Mouse (Mus musculus): ENCODE data around the gene Itgae.

The Itgae gene

GRCm38 (mm10) chr11:73148209-73148608, 57.8 kb downstream of the Itgae start:
- DNase-seq (ENCODE audit: low spot score): no peak

GRCm38 (mm10) chr11:73155071-73155470, 64.7 kb downstream of the Itgae start:
- DNase-seq (ENCODE audit: low spot score): no peak

DNA sequence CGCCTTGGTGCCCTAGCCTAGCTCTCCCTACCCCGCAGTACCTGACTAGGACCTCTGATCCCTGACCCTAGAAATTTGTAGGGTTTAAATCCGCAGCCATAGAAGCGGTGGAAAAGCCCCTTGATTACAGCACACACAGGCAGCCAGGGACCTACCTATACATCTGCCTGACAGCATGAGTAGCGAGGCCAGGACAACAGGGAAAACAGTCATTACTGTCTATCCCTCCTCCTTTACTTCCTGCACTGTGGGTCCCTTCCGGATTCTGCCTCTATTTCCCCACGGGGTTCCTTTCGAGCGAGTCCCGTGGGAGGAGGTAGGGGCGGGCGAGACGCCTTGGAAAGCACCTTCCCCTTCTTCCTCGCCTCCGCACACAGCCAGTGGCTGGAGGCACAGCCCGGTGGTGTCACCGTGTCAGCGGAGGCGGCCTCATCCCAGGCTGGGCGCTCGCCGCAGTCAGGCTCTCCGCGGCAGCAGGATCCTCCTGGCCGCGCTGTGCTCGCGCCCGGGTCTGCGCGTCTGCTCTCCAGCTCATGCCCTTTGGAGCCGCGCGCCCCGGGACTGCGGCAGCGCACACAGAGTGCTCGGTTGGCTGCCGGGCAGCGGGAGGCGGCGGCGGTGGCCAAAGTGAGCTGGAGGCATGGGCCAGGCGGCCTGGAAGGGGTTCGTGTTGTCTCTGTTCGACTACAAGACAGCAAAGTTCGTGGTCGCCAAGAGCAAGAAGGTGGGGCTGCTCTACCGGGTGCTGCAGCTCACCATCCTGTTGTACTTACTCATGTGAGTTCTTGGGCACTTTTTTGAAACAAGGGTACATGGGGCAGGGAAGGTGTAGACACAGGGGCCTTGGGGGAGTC, 69.8 kb downstream of the Itgae start, which contains the start of gene P2rx5:
P2rx5 (plus strand) TSS at position 465 of the 854 bp plus-strand sequence.
- DNase-seq (ENCODE audit: low spot score): peak; percentile 53

DNA sequence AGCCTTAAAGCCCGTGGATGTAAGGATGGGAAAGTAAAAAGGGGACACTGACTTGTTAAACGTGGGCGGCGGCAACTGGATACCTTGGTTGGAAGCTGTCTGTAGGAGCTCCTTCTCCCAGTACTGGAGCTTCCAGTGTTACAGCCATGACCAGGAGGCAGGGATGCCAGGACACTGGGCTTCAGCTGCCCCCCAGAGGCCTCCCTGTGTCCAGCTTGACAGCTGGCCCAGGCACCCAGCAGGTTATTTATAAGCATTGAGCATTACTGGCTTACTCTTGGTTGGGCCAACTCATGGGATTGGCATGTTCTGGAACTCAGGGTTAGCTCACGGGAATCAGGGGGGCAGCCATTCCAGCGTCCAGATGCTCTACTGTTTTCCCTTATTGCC, 70.4 kb downstream of the Itgae start:
- DNase-seq (ENCODE audit: low spot score): no peak

DNA sequence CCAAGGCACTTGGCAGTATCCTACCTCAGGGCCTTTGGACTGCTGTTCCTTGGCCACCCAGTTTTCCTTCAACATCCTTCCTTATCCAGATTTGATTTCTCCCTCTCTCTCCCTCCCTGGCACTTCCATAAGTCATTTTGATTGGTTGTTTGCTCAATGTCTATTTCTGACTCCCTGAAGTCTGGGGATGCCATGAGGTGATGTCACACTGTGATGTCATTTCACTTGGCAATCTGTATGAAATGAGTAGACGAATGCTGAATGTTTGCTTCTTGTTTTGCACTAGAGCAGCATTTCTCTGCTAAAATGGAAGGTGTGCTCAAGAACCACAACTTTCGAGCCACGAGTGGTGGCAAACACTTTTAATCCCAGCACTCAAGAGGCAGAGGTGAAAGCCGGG, 71.2 kb downstream of the Itgae start:
- DNase-seq (ENCODE audit: low spot score): no peak

DNA sequence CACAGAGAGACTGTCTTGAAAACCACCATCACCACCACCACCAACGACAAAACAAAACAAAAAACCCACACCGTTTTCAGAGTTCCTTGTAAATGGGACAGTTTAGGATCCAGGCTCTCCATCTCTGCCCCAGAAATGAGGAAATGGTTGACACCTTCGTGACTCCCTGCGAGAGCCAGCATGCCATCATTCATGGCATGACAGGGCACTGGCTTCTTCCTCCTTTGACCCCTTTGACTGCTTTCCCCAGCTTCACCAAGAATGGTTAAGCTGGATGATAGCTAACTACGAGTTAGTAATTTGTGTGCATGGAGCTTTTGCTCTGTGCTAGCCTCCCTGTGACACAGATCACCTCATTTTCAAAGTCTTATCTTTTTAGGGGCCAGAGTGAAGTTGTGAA, 71.9 kb downstream of the Itgae start:
- no peak for DNase-seq (ENCODE audit: low spot score)

DNA sequence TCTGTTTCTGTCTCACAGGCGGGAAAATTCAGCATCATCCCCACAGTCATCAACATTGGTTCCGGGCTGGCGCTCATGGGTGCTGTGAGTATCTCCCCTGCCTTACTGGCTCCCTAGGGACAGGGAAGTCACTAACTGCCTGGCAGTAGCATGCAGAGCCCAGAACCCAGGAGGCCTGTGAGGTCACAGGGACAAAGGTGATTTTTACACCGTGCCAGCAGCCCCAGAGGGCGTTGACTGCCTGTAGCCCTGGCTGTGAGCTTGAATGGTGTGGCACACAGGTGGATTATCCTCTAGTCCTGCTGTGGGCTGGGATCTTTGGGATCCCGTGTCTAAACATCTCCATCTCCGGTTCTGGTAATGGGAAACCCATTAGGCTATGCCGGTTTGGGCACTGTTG, 77.7 kb downstream of the Itgae start:
- DNase-seq (ENCODE audit: low spot score): no peak

- DNase-seq (ENCODE audit: low spot score): no peak
Observed at GRCm38 (mm10) chr11:73168576-73168975, 78.2 kb downstream of the Itgae start.

GRCm38 (mm10) chr11:73169231-73169630, 78.8 kb downstream of the Itgae start:
- peak; percentile 79 for DNase-seq (ENCODE audit: low spot score)

- no peak for DNase-seq (ENCODE audit: low spot score)
Observed at GRCm38 (mm10) chr11:73172186-73172585, 81.8 kb downstream of the Itgae start.

DNA sequence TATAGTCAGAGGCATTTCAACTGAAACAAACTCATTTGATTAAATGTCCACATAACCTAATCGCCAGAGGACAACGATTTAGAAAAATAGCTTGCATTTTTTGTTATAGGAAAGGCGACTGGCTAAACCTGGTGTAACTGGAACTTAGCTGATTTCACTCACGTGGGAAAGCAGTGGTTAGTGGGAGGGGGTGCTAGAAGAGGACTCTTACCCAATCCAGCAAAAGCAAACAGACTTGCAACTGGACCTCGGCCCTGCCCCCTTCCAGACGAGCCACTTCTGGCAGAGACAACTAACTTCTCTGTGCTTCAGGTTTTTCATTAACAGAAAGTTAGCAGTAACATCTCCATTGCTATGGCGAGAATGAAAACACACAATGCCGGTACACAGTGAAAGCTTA, 85.2 kb downstream of the Itgae start:
- DNase-seq (ENCODE audit: low spot score): no peak

GRCm38 (mm10) chr11:73176186-73176585, 85.8 kb downstream of the Itgae start:
- no peak for DNase-seq (ENCODE audit: low spot score)

- DNase-seq (ENCODE audit: low spot score): peak; percentile 98
Observed at GRCm38 (mm10) chr11:73176608-73177508, 86.5 kb downstream of the Itgae start, which contains the start of the genes Emc6 and Tax1bp3. Gene Emc6, minus strand, starts transcription at chr11:73177037. Gene Tax1bp3, plus strand, starts transcription at chr11:73177083.

DNA sequence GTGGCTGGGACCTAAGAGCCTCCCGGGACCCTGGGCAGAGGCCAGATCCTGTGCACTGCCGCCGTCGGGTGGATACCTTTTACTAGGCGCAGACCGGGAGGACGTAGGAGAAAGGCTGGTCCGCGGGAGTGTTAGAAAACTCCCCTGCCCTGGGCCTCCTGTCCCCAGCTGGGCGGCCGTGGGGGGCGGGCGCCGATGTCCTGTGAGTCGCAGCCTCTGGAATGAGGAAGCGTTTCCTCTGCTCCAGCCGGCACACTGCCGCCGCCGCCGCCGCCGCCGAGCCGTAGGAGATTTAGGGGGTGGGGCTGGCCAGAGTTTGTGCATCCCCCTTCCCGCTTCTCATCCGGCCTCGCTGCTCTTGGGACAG, 87.1 kb downstream of the Itgae start:
- DNase-seq (ENCODE audit: low spot score): peak; percentile 85

DNA sequence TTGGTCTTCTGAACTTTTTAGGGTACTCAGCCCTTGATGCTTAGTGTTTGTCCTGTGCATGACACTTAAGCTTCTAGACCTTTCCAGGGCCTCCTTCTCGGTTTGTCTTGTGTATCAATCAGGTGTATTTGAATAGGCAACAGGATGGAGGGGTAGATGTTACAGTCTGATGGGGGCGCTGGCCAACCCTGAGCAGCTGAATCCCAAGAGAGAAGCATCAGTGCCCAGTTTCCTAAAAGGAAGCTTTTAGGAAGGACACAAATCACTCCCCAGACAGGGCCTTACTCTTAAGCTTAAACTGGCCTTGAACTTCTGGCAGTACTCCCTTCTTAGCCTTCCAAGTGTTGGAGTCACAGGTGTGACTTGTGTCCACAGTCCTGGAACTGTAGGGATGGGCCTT, 87.5 kb downstream of the Itgae start:
- no peak for DNase-seq (ENCODE audit: low spot score)

DNA sequence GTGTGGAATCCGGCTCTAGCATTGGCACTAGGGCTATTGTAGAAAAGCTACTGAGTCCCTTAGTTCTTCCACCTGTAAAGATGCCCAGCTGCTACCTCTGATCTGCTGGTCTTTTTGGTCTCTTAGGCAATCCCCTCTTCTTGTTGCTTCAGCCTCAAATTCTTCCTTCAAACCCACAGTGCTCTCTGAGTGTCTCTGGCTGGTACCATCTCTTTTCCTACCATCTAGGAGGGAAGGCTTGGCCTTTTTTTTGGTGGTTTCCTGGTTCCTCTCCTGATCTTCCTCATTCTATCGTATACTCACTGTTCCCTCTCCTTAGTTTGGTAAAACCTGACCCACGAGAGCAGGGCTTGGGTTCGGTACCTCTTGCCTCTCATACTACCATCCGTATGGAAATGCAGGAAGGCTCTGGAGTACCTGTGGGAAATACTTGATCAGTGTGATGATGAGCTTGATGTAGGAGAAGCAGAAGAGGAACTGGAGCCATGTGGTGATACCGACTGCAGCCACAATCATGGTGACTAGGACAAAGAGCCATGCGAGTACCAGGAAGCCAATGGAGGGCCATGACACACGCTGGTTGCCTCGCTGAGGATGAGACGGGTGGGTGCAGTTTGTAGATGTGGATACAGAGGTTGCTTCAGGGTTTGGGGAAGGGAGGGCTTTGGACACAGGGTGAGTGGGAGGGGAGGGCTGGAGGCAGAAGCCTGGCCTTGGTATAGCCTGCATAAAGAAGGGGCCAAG, 95.7 kb downstream of the Itgae start:
- DNase-seq (ENCODE audit: low spot score): no peak

DNA sequence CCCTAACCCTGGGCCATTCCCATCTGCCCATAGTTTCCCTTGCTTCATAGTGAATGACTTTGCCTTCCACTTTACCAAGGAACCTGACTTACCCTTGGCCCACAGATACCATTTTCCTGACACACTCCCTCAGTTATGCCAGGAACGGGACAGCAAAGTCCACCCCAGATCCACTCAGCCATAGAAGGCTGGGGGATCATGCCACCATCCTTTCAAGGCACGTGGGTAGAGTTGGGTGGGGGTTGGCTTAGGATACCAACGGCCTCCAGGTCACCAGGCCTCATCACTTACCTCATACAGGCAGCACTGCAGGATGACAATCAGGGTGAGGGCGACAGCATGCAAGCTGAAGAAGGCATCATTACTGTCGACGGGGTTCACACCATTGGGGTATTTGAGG, 96.8 kb downstream of the Itgae start:
- no peak for DNase-seq (ENCODE audit: low spot score)

DNA sequence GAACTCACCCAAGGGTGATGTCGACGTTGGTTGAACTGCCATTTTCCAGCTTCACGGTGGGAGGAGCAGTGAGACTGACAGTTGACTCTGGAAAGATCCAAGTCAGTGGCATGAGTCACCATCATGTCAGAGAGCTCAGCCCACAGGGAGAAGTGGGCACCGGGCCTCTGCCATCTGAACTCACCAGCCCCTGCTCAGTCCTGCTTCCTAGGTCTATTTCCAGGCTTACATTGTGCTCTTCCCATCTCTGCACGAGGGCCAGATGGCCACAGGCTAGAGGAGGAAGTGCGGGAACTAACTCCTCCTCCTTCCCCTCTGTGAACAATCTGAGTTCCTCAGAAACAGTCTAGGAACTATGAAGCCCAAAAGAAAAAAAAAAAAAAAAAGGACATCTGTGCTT, 102.7 kb downstream of the Itgae start:
- DNase-seq (ENCODE audit: low spot score): no peak

- no peak for DNase-seq (ENCODE audit: low spot score)
Observed at GRCm38 (mm10) chr11:73194444-73194843, 104.1 kb downstream of the Itgae start.
